Mouse (Mus musculus) adrenal gland, adult 2 months (tissue): Measurements from ENCODE around the gene Mtr. TPM values are rescaled to one million over a fixed set of nuclear protein-coding genes. Genes with fewer than 3 reads are reported as not detected.

ENCODE experiments used
- DNase-seq: peaks from one replicate; pipeline ENCODE4 v3.0.0; 2021
- long read RNA-seq: library from polyadenylated mRNA; stranded (forward); transcript quantifications from one replicate; pipeline ENCODE4 v2.0.0, GENCODE M21; 2021
- polyA plus RNA-seq: library from polyadenylated mRNA; depleted of rRNA; stranded (reverse); fragments of >200 nt; gene quantifications from 2 replicates; pipeline ENCODE4 v1.2.3, GENCODE M21; 2012; rRNA removed
- total RNA-seq, 2 experiments: library from RNA; stranded (reverse); gene quantifications; 2 replicates each; pipeline ENCODE4 v1.2.3; 2021

Gene Mtr
- total RNA-seq (10 to 100 TPM; 16.1 to 21.4 TPM), polyA plus RNA-seq (5.9 and 6.3 TPM in 2 replicates)
- long read RNA-seq, full-length matches to known transcripts: 1 of 2 reads
- long read RNA-seq, partial matches to known transcripts: 1 of 2 reads
- long read RNA-seq, other reads (novel, unspliced or antisense): 0 of 2 reads

DNA sequence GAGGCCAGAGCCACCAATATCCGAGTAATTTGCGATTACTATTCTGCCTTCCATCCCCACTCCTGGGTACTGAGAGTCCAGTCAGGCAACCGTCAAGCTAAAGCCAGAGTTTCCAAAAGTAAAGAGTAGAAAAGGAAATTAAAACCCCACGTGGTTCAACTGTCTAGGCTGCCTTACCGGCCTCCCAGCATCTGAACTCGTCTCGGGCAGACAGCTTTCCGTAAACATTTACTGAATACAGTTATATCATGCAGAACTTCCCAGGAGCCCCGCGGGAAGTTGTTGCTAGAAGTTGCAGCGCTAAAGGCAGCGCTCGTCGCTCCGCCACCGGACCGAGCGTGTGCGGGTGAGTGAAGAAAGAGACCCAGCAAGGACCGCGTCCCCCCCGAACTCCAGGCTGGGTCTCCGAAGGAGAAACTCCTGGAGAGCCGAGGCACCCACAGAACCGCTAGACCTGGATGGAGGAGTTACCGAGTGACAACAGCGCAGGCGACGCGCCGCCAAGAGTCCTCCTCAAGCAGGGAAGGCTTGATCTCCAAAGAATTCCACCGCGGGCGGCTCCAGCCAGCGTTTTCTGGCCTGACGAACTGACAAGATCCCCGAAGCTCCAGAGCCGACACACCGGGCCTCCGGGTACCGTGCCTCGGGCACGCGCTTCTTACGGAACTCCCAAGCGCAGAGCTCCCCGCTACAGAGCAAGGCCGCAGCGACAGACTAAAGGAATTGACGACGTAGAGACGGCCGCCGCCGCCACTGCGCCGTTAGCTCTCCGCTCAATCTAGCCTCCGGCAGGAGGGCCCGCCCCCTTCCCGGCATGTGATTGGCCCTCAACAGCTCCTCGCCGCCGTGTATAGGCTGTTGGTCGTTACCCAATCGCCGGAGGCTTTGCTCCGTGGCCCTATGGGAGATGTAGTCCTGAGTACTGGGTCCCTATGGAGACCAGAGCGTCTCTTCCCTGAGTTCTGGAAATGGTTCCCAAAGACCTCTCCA lies at the start of gene Mtr:
TSS of gene Mtr (minus strand) at position 723 of the 990 bp plus-strand sequence.
- DNase-seq: peak; percentile 97

DNA sequence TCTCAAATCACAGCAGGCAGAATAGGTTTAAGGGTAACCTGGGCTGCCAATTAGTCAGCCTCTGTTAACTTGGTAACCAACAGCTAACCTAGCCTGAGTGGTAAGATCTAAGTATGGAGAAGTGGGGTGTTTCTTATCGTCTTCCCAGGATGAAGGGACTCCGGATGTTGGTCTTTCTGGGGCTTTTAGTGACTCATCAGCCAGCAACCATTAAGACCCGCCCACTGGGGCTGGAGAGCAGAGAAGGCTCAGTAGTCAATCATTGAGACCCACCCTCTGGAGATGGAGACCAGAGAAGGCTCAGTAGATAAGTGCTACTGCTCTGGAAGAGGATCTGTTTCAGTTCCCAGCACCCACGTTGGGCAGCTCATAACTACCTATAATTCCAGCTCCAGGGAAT lies 49.4 kb upstream of the Mtr start:
- no peak for DNase-seq

DNA sequence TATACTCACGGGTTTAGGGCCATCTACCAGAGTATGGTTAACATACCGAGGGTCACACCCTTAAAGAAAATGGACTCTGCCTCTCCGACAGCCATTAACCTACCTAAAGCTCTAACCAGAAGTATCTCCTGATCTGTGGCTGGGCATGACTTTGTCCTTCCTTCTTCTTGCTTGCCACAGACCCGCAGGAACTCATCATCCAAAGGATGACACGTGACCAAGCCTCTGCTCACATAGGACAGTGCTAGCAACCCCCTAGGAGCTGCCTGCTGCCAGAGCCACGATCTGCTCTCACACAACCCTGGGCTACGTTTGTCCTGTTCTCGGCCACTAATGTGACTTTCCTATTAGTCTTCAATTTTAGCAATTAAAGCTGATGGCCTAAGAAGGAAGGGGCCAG lies 47.6 kb upstream of the Mtr start:
- no peak for DNase-seq

DNA sequence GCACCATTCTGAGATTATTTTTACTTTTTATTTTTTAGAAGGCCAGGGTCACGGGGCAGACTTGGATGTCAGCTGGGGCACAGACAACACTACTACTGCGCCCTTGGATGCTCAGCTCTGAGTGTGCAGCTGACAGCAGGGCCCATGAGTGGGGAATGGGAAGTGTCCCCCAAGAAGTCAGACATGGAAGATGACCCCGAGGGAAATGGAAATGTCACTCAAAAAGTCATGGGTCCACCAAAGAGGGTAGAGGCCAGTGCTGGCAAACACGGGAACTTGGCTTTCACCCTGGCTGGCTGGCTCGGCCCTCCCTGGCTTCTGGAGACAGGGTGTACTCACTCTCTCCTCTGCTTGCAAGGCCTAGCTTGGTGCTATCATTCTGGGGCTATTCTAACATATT lies 47.1 kb upstream of the Mtr start:
- no peak for DNase-seq

DNA sequence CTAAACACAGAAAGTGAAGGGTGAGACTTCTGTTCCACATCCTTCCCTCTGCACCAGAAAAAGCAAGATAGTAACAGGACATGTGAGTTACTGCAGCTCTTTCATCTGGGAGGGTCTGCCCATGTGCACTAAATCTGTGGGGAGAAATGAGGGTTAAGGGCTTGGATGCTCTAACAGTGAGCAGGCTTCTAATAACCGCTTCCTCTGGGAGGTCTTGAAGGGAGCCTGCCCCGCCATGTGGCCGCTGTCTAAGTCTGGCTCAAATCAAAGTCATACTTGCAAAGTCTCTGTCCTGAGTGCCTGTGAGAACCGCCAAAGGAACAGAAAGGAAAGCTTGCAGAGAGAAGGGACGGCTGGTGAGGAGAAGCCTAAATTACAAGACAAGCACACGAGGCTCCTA lies 39.9 kb upstream of the Mtr start:
- DNase-seq: no peak

DNA sequence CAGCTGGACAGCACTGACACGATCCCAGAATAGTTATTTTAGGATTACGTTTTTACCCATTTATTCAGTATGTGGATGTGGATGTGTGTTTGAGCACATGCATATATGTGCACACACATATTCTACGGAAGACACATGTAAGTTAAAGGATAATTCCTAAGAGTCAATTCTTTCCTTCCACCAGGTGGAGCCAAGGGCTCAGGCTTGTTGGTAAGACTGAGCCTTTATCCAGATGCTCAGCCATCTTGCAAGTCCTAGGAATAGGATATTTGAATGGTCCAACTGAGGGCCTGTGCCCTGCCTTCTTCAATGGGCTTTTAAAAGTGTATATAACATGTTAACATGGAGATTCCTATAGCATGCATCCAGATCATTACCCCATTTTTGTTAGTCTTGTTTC lies 38.8 kb upstream of the Mtr start:
- peak; percentile 47 for DNase-seq

DNA sequence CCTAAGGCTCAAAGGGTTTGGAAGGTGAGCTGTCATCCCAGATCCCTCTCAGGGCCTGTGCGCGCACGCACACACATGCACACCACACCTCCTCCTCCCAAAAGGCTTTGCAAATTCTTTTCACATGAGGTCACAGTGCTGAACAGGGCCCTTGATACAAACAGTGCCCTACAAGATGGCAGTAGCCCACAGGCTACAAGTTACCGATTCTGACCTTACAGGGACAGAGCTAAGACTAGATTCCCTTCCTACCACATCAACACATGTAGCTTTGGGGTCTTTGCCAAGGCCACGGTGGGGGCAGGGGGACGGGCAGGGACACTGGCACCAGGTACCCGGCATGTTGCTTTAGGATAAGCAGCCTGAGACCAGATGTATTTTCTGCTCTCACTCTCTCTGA lies 35.9 kb upstream of the Mtr start:
- no peak for DNase-seq

DNA sequence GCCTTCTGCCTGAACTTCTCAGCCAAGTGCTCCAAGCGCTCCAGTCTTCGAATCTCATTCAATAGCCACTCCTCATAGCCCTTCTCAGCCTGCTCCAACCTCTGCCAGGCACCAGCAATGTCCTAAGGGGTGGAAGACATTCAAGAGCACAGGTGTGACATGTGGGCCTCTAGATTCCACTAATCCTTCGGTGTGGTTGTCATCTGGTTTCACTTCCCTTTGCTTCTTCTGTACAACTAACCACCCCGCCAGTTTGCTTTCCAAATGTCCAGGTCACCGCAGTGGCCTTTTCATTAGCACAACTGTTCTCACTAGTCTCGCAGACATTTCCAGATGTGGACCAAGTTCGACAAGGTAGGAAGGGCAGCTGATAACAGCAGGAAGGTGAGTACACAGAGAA lies 32.8 kb upstream of the Mtr start:
- no peak for DNase-seq

DNA sequence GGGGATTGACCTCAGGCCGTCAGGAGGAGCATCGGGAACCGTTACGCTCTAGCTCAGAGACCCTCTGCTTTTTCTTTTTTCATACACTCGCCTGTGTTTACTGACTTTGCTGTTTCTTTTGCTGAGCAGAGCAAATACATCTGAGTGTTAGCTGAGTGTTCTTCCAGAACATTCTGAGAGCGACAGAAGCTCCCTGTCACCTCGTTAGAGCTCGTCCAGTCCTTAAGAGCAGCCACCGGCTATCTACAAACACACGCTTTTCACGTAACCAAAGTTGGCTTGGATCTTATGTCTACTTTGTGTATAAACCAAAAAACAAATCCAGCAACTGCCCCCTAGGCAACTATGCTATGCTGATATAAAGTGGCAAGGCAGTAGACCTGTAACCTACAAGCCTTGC lies 26.6 kb upstream of the Mtr start:
- no peak for DNase-seq

DNA sequence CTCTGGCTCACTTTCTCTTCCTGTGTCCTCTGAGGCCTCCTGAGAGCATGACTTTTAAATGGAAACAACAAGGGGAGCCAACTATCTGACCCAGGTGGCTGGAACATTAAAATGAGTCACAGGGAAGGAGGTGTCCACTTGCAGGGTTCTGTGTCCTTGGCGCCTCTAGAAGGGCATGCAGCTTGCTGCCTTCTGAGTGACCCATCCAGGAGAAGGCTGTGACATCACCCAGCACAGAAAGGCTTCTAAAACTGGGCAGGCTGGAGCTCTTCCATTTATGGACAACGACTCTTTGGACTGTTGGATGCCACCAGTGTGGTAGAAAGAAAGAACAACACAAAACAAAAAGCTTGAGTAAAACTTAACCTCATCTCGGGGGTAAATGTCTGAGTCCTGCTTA lies 25.9 kb upstream of the Mtr start:
- peak; percentile 82 for DNase-seq

DNA sequence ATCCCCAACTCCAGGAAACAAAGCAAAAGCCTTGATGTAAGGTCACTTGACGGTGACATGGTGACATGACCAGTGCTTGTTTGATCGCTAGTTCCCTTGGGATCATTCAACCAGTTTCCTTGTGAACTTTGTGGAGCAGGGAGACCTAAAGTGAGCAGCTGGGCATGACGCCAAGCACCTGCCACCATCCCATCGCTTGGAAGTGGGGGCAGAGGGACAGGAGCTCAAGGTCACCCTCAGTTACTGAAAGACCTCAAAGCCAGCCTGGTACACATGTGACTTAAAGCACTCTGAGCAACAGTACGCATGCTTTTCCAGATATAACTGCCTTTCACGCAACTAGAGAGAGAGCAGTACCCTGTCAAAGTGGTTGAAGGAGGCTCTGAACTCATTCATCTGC lies 16.8 kb upstream of the Mtr start:
- DNase-seq: no peak

DNA sequence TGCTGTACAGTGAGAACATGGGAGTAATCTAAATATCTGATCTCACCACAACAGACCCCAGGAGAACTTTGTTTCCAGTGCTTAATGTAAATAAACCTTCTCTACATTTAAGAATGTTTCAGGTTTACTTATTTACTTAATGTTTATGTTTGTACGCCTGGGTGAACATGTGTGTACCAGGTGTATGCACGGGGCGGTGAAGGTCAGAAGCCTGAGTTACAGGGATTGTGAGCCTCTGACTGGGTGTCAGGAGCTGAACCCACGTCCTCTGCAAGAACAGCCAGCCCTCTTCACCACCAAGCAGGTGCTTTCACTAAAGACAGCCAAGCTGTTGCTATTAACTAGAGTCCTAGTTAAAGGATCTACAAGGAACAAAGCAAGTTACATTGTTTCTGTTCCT lies 16.3 kb upstream of the Mtr start:
- DNase-seq: no peak

DNA sequence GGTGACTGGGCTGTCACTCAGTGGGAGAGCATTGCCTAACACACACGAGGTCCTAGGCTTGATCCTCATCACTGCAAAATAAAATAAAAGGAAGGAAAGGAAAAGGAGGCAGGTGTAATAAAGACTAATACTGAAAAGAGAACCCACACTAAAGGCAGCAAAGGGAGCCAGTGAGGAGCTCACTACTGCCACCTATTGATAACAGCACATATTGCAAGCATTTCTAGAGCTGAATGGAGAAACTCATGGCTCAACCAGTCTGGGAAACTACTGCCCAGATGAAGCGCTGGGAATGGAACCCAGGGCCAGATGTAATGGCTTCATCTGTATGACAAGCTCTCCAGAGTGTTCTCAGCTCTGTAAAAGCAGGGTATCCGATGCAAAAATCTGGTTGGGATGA lies 15.0 kb upstream of the Mtr start:
- peak; percentile 25 for DNase-seq

DNA sequence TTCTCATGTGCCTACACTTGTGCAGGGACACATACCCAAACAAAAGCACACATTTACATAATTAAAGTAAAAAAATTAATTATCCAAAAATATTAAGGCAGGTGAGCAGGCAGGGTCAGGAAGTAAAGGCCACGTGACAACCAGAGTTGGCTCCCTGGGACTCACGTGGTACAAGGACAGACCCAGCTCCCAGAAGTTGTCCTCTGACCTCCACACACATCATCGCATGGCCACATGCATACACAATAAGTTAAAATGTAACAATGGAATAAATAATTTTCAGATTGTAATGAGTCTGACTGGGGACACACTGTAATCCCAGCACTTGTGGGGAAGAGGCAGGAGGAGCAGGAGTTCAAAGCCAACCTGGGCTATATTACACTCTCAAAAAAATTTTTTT lies 10.1 kb upstream of the Mtr start:
- DNase-seq: no peak

DNA sequence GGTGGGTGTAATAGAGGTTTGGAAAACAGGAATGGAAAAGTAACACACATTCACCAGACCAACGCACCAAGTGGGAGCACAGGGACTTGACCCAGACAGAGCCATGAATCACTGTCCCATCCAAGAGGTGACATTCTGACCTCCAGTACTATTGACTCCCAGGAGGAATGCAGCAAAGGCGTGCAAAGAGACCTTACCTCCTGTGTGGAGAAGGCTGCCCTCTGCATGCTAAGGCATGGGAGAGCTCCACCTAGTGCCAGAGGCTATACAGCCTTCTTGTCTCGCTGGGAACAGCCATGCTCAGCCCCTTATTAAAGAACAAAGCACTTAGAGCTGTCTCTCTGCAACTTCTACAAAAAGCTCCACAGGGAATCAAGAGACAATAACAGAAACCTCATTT lies 9.2 kb upstream of the Mtr start:
- peak; percentile 41 for DNase-seq

DNA sequence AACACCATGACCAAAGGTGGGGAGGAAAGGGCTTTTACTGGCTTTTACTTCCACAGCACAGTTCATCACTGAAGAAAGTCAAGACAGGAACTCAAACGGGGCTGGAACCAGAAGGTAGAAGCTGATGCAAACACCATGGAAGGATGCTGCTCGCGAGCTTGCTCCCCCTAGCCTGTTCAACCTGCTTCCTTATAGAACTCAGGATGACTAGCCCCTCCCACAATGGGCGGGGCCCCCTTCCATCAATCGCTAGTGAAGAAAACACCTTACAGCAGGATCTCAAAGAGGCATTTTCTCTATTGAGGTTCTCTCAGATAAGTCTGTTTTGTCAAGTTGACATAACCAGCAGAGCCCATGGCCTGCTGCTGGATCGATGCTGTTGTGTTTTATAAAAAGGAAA lies 6.1 kb upstream of the Mtr start:
- no peak for DNase-seq

DNA sequence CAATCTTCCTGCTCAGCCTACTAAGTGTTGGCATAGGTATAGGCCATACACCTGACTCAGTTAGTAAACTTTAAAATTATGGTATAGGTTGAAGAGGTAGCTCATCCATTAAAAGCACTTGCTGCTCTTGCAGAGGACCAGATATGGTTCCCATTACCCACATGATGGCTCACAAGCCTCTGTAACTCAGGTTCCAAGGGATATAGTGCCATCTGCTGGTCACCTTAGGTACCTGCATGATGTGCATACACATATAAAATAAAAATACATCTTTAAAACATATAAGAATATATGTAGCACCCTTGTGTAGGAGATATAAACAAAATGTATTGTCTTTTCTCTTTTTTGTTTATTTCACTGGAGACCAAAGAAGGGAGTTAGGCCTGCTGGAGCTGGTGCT lies 3.6 kb upstream of the Mtr start:
- DNase-seq: no peak

DNA sequence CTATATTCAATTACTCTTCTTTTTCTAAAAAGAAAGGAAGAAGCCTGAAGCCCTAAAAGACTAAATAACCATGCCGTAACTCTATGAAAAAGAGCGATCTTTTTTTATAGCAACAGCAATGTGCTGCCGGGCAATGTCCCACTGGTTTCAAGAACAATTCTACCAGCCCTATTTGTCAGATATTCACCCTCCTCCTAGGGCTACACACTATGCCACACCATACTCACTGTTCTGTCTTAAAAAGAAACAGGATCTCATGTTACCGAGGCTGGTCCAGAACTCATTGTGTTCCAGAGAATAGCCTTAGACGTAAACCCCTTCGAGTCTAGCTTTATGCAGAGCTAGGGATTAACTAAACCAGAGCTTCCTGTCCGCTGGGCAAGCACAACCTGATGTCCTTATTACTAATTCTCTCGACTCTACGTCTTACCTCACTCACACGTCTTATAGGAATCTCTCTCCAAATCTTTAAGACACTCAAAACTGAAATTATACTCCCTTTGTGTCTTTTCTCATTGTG lies 982 bp downstream of the Mtr start:
- peak; percentile 19 for DNase-seq

DNA sequence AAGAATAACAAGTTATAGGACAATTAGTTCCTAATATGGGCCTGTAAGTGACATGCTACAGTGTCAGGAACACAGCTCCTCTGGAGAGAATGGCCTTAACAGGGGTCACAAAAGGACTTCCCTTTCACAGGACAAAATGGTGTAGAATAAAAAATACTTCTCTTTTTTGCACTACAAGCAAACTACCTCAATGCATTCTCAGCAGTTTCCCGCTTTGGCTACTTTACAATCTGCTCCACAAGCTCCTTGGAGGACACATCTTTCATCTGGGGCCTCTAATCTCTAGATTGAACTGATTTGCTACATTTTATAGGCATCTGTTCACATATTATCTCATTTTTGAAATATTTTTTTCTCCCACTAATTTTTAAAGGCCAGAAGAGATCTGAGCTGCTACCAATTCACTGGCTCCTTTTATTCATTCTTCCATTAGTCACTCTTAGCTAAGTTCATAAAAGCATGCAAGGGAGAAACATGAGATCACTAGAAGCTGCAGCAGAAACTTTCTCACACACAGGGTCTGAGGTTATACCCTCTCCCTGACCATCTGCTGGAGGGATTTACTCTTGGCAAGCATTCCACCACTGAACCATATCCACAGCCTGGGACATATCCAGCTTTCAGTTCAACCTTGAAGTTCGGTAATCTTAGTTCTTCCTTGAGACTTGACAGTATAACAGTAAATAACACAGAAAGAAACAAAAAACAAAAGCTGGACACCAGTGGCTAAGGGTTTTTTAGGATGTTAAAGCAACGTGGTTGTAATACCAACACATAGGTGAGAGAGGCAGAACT lies 1.8 kb downstream of the Mtr start:
- DNase-seq: no peak

DNA sequence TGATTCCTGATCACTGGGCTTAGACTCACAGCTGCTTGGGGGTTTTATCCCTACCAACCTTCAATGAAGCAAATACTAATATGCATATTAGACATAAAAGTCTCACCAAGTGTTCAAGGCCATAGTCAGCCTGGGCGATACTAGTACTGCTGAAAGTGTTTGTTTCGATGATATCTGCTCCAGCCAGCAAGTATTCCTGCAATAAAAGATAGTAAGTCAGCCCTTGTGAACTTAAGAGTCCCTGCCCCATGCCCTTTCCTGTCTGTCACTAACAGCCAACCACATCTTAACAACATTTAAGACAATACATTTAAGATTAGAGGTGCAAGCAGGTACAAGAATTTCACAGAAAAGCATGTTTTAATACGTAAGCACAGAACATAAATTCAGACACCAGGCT lies 7.4 kb downstream of the Mtr start:
- no peak for DNase-seq

DNA sequence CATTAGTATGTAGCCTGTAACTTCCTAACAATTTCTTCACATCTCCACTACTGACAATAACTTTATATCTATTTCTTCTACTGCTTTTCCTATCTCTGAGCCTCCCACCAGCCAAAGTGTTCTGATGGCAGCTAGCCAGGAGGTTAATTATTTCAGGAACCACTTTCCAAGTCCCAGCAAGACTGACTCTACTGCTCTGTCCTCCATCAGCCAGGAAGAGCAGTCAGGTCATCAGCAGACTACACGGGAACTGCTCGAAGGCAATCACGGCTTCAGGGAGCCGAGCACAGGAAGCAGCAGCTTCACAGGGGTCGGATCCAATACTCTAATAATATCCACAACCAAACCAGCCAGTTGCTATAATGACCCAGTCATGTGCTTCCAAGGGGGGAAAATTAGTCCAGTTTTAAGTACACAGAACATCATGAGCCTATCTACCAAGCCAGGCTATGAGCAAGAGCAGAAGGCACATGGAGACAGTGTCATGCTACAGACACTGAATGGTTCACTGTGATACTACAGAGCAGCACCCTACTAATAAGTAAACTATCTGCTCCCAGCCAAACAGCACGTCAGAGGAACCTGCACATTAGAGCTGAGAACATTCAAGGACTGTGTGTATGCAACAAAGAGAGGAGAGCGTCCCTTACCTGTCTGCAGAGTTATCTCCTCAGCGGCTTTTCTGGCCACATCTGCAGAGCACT lies 8.6 kb downstream of the Mtr start:
- no peak for DNase-seq

DNA sequence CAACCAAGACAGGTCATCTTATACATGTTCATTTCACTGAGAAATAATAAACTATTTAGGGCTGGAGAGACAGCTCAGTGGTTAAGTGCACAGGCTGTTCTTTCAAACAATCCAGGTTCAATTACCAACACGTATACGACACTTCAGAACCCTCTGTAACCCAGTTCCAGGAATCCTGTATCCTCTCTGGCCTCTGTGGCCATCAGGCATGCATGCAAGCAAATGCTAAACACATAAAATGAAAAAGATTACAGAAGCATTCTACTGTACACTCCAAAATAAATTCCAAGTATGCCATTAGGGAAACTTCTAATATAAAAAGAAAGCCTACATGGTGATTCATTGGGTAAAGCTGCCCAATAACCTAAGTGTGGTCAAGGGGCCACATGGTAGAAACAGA lies 12.0 kb downstream of the Mtr start:
- DNase-seq: no peak
